Mouse (Mus musculus): ENCODE results near the gene Prrt1. TPM values are rescaled to one million over a fixed set of nuclear protein-coding genes. Genes with fewer than 3 reads are reported as not detected.

Prrt1 gene
- polyA plus RNA-seq, 1 experiment, result 150 TPM

DNA sequence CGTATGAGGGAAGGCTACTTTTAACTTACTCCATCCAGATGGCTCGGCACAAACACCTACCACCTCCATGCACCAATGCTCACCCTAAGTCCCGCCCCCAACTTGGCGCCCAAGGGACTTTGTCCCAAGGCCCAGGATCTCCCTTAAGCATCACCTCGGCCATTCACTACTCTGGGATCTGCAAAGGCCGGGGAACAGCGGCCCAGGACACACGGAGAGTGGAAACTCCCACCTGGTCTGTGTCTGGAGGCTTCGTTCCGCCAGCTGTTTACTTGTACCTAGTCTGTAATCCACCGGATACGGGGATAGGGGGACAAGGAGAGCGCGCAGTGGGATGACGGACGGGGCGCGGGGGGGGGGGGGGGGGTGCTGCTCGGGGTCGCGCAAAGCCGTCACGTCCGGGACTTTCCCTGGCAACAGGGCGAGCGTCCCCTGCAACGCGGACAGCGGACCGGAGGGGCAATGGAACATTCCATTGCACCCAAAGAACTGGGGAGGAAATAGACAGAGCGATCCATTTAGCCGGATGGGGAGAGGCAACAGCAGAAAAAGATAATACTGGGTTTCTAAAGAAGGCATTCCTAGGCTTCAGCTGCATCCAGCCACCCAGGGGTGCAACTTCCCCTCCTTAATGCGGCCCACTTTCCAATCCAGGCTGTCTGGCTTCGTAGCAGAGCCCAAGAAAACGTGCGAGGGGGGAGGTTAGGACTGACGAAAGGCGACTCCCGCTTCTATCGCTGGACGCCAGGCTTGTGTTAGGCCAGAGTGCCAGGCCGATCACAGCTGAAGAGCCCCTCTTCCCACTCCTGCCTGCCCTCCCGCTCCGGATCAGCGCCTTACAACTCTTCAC lies 2.0 kb upstream of the Prrt1 start:
- peak; percentile 82 to 93 for DNase-seq (ENCODE audit: extremely low spot score in 1 of 2, low spot score in 1 of 2)

DNA sequence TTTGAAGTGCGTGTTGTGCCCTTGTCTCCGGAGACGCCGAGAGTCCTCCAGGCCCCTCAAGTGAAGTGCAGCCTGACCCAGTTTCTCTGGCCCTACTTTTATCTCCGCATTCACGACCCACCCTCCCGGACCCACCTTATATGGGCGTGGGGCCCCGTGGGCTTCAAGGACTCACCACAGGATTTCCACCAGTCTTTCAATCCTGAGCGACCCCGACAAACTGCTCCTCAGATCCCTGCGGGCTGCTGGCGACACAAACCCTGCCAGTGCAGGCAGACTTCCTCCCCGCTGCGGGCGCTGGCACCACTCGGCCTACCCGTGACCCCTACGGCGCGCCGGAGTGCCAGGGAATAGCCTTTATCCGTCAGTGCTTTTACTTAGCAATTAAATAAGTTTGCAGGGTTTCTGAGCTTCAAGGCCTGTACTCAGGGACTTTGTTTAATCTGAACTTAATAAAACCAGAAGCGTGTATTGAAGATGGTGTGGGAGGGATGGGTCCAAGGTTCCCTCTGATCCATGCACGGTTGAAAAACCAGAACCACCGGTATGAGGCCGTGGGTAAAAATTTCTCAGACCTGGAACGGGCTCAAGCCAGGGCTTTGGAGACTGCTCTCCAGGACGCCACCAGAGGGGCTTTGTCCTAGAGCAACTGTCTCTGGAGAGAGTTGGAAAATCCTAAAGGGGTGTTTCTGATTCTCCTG lies 1.2 kb upstream of the Prrt1 start, which contains the start of gene Ppt2:
Ppt2 (minus strand) TSS at position 568 of the 701 bp plus-strand sequence.
- DNase-seq (ENCODE audit: extremely low spot score in 1 of 2, low spot score in 1 of 2), result no peak

DNA sequence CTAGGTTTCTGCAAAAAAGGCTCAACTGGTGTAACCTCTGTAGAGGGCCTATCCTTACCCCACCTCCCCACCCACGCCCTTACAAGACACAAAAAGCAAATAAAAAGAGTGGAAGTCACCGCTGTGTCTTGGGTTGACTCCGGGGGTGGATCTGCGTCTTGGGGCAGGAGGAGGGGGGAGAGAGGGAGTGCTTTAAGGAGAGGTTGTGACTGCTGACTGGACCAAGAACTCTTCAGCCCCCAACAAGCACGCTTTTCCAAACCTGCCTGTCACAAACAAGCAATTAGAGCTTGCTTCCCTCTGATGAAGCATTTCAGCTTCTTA lies 727 bp upstream of the Prrt1 start:
- no peak for DNase-seq (ENCODE audit: extremely low spot score in 1 of 2, low spot score in 1 of 2)

DNA sequence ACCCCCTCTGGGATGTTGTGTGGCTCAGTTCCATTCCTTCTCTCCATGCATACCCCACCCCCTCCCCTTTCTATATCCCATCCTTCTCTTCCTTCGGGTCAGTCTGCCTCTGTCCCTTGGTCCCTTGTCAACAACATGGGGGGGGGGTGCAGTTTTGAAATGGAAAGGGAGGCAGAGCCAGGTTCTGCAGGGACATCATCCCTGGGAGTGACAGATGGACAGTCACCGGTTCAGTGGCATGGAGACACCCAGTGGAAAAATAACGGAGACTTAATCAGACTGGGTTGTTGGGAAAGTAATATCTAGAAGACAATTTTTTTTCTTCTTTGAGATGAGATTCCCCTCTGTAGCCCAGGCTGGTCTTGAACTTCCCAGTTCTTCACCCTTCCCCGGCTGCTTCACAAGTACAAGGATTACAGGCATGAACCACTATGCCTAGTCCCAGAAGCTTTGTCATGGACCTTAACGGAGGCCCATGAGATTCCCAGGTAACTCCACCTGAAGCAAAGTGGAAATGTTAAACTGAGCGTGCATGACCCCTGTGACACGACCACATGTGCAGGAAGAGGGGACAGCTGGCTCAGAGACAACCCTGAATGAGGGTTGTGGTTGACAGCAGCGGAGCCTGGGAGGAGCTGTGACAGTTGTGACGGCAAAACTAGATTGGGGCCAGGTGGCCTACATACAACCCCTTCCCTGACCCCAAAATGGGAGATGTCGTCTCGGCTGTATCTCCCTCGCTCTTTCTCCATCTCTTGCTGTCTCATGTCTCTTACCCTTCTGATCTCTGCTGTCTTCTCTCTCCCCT lies 667 bp downstream of the Prrt1 start:
- no peak for DNase-seq (ENCODE audit: extremely low spot score in 1 of 2, low spot score in 1 of 2)

DNA sequence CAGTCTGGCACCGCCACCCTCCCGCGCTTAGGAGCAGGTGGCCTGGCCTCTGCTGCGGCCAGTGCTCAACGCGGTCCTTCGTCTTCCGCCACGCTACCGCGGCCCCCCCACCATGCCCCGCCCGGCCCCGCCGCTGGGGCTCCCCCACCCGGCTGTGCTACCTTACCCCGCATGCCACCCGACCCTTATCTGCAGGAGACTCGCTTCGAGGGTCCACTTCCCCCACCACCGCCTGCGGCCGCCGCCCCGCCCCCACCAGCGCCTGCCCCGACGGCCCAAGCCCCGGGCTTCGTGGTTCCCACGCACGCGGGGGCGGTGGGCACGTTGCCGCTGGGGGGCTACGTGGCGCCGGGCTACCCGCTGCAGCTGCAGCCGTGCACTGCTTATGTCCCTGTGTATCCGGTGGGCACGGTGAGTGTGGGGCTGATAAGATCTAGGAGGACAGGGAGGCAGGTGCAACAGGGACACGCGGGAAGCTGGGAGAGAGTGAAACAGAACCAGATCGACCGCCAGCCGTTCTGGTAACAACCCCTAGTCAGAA lies 1.5 kb downstream of the Prrt1 start:
- DNase-seq (ENCODE audit: extremely low spot score in 1 of 2, low spot score in 1 of 2), result no peak

DNA sequence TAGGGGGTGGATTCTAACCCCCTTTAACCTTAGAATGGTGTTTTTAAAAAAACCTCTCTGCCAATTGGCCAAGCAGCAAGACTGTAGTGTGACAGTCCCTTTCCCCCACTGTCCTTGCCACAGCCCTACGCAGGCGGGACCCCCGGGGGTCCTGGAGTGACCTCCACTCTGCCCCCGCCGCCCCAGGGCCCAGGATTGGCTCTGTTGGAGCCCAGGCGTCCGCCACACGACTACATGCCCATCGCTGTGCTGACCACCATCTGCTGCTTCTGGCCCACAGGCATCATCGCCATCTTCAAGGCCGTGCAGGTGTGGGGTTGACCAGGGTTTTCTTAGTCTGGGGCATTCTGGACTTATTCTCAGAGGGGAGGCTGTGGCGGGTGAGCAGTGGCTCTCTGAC lies 2.3 kb downstream of the Prrt1 start:
- DNase-seq (ENCODE audit: extremely low spot score in 1 of 2, low spot score in 1 of 2), result no peak

DNA sequence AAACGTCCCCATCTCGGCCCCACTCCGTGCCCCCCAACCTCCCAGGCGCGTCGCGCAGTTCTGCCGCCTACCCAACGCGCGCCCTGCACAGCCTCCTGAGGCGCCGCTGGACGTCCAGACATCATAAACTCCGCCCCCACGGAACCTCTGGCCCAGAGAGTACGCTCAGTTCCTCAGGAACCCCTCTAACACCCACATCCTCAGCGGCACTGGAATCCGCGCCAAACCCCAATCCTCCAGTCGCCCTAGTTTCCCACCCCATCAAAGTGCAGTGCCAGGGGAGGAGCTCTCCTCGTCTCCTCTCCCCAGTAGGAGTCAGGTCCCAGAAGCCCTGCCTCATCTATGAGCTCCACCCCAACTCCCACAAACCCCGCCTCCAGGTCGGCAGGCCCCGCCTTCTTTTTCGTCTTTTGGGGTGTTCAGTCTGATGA lies 2.9 kb downstream of the Prrt1 start:
- DNase-seq (ENCODE audit: extremely low spot score in 1 of 2, low spot score in 1 of 2), result peak; percentile 85 to 90

DNA sequence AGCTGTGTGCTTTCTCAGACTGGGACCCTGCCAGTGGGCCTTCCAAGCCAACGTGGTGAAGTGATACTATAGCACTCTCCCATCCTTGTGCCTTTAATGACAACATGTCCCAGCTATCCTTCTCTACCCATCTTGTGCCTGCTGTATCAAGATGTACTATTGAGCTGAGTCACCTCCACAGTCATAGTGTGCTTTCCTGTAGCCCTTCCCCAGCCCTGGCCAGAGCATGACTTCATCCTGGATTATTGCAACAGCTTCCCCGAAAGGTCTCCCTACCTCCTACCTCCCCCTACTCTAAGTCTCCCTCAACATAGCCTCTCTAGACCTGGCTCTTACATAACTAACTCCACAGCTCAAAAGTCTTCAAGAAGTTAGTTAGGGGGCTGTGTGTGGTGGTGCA lies 6.3 kb downstream of the Prrt1 start:
- no peak for DNase-seq (ENCODE audit: extremely low spot score in 1 of 2, low spot score in 1 of 2)

DNA sequence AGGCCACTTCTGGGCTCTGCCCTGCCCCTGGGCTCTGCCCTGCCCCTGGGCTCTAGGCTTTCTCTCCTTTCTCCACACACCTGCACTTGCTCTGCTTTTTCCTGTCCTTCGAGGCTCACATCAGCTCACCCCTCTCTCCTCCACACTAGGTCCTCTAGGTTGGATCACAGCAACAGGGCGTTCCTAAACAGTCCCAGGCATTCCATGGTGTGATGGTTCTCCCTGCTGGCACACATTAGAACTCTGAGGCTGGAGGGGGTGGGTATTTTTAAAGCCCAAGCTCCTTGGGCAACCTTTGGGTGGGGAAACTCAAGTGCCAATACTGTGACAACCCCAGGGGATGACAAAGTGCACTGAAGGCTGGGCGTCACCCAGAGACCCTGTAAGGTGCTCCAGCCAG lies 8.1 kb downstream of the Prrt1 start:
- no peak for DNase-seq (ENCODE audit: extremely low spot score in 1 of 2, low spot score in 1 of 2)

DNA sequence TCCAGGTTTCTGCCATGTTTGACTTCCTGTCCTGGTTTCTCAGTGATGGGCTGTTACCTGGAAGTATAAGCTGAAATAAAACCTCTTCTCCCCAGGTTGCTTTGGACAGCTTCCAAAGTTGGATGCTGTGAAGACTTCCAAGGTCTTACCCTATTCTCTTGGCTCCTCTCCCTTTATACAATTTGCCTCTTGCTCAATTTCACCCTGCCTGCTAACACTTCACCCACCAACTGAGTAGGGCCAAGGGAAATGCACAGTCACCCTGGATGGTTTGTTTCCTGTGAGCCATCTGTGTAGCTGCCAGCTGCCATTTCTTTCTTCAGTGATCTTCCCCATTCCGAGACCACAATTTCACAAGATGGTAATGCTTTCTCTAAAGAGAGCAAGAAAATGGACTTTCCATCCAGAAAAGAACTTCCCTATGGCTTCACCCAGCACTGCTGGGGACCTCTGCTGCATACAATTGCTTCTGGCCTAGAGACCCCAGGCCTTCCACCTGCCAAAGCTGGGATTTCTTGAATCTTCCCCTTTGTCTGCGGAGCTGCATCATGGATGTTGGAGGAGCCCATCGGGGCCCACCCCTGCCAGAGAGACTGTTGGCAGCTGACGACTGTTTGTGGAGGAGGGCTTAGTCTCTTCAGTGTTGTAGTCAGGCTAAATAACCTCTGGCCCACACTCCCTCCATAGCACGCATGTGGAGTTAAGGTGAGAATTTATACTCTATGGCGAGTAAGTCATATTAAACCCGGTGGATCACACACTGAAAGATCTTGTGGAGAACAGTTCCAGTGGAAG lies 10.3 kb downstream of the Prrt1 start:
- DNase-seq (ENCODE audit: extremely low spot score in 1 of 2, low spot score in 1 of 2), result no peak

DNA sequence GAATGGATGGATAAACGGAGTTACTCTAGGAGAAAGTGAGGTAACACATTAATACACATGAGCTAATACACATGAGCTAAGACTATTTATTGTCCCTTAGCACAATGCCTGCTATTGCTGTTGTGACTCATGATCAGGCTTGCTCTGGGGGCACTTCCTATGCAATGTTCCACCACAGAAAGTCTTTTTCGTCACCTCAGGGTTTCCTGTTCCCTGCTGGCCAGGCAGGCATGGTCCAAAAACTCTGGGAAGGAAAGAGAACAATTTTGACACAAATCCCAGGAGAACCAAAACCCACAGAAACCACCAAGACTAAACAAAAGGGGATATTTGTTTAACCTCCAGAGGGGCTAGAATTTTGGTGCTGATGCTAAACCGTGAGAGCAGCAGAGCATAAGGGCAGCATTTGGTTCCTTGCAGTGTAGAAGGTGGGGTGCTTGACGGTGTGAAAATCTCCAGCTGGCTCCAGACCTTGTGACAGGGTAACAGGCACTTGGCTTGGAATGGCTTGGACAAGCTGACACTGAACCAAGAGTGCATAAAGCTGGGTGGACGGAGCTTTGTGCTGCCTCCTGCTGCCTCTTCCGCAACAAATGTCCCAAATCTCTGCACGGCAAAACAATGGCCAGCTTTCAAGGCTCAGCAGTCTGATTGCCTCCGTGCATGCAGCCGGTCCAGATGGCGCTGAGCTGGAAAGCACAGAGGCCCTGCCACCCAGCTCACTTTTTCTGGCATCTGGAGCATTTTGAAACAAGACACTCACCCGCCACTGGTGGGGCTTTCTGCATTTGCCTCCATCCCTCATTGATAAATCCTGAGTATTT lies 11.7 kb downstream of the Prrt1 start:
- DNase-seq (ENCODE audit: extremely low spot score in 1 of 2, low spot score in 1 of 2), result no peak

DNA sequence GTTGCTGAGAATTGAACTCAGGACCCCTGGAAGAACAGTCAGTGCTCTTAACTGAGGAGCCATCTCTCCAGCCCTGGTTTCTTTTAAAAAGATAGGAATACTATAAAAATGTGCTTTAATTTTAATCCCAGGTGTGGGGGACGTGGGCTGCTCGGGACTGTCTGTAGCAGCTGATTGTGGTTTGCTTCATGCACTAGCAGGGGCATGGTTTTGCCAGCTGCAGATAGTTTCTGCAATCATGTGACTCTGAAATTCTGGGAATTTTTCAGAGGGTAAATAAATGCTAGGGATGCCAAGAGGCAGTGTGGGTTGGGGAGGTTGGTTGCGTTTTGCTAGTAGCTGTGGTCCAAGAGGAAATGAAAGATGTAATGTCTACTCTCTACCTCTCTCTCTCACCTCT lies 12.6 kb downstream of the Prrt1 start:
- no peak for DNase-seq (ENCODE audit: extremely low spot score in 1 of 2, low spot score in 1 of 2)

DNA sequence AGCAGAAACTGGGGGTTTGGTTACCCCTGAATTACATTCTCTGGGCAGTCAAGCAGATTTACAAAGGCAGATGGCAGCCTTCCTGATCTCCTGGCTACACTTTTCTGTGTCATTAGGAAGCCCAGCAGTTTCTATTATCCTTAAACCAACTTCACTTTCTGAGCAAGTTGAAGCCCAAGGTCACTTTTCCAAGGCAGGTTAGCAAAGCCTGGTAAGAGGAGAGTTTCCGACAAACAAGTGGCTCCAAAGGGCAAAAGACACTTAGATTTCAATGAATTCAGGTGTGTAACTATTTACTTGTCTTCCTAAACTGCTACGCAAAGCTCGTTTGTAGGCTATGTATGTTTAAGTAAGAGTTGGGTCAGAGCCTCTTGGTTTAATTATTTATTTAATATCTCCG lies 14.0 kb downstream of the Prrt1 start:
- no peak for DNase-seq (ENCODE audit: extremely low spot score in 1 of 2, low spot score in 1 of 2)

DNA sequence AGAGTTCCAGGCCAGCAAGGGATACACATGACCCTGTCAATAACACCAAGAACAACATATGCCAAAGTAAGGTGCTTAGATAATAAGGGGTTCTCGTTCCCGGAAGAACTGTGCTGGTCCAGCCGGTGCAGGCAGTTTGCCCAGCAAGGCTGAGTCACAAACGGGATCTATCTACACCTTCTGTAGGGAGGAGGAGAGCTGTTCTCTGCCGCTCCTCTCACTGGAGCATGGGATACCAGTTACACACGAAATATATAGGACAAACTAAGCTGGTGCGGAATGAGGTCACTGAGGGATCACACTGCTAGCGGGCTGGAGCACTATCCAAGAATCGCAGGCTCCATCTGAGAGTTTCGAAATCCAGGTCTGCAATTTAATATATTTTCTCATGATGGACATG lies 14.6 kb downstream of the Prrt1 start:
- no peak for DNase-seq (ENCODE audit: extremely low spot score in 1 of 2, low spot score in 1 of 2)

DNA sequence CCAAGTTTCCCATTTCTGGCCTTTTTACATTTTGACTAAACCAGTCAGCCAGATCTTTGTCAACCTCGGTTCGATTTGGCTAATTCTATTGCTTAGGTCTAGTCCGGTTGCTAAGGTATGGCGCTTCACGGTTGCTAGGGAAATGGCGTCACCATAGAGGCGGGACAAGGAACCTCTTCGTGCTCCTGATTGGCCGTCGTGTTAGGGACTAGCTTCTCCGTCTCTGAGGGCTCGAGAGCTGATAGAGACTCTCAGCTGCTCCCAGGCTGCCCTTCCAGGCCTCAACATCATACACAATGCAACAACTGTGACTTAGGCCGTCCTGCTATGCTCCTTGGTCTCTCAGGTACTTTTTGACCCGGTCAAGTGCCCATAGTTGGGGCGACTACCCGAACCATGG lies 15.3 kb downstream of the Prrt1 start, which contains the start of gene Fkbpl:
Fkbpl (plus strand) TSS at position 157 of the 400 bp plus-strand sequence.
- DNase-seq (ENCODE audit: extremely low spot score in 1 of 2, low spot score in 1 of 2), result peak; percentile 97 to 99

DNA sequence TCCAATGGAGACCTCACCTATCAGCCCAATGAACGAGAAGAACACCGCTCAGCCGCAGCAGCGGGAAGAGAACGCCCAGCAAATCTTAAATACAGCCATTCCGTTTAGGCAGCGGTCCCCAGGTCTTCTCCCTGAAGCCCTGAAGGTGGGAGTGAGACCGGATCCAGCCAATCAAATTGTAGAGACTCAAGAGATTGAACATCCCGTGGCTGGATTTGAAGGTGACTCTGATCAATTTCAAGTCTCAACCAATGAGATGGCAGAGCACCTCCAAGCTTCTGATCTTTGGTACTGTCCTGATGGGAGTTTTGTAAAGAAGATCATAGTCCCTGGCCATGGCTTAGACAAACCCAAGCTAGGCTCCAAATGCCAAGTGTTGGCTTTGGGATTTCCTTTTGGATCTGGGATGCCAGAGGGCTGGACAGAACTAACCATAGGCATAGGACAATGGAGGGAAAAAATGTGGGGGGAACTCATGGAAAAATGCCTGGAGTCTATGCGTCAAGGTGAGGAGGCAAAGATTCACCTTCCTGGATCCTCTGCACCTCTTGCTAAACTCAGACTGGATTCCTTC lies 16.0 kb downstream of the Prrt1 start:
- DNase-seq (ENCODE audit: extremely low spot score in 1 of 2, low spot score in 1 of 2), result no peak

DNA sequence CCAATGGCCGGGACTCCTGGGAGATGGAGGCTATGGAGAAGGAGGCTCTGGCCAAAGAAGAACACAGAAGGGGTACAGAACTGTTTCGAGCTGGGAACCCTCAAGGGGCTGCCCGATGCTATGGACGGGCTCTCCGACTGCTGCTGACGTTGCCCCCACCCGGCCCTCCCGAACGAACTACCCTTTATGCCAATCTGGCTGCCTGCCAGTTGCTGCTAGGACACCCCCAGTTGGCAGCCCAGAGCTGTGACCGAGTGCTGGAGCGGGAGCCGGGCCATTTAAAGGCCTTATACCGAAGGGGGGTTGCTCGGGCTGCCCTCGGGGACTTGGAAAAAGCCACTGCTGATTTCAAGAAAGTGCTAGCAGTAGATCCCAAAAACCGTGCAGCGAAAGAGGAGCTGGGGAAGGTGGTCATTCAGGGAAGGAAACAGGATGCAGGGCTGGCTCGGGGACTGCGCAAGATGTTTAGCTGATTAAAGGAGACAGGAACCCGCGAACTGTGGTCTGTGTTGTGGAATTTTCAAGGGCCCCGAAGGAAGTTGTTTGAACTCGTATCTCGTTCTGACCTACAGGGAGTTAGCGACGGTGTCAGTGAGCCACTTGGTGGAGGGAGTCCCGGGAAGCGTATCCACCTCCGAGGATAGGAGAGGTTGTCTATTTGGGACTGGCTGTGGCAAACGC lies 16.6 kb downstream of the Prrt1 start:
- DNase-seq (ENCODE audit: extremely low spot score in 1 of 2, low spot score in 1 of 2), result no peak

Data from frontal cortex, adult 2 months (tissue).